Mouse (Mus musculus): ENCODE data around the gene BC048671. TPM values are rescaled to one million over a fixed set of nuclear protein-coding genes. Genes with fewer than 3 reads are reported as not detected.

The BC048671 gene
- total and polyA plus RNA-seq, 3 experiments = not detected

GRCm38 (mm10) chr6:90317510-90318258, 16.7 kb downstream of the BC048671 start:
- Histone ChIP-seq H3K4me3 (replicated peaks in 1 of 3; ENCODE audit: low read depth in 2 of 3, low read length in 2 of 3, poor library complexity in 1 of 3) (no peak overlapping the region), H3K27ac (ENCODE audit: insufficient read depth, low read depth) (no peak overlapping the region), H3K9ac (ENCODE audit: insufficient read depth, low read depth) (no peak overlapping the region), H3K36me3 (replicated peaks in 1 of 2; ENCODE audit: control insufficient read depth in 1 of 2, insufficient read depth in 1 of 2, low read length in 1 of 2) (no peaks in the 10 kb centered on the region), H3K79me2 (replicated peaks; ENCODE audit: control insufficient read depth, extremely low read depth, insufficient read depth, poor library complexity, severe bottlenecking) (no peaks in the 10 kb centered on the region), H3K4me2 (ENCODE audit: insufficient read depth, low read depth, poor library complexity, severe bottlenecking) (no peak overlapping the region), H3K27me3 (replicated peaks) (peaks cover 27% of the 10 kb centered on the region), H3K9me3 (replicated peaks; ENCODE audit: low read length) (peaks cover 6% of the 10 kb centered on the region), H3K4me1 (ENCODE audit: control insufficient read depth in 1 of 2, insufficient read depth in 2 of 2) (no peaks in the 10 kb centered on the region)
- dilution Hi-C loops (cut with MboI; ENCODE audit: extremely low pct_ligation_motif_present, extremely low pct_unique_long_range_greater_than_20kb, low sequenced_read_pairs) = no loop called here
- TF ChIP-seq ETS1 (conservative IDR thresholded peaks at IDR 0.05; ENCODE audit: low read depth, low read length) (no peak), UBTF (IDR thresholded peaks at IDR 0.05; ENCODE audit: low read depth, low read length) (no peak), ZKSCAN1 (IDR thresholded peaks at IDR 0.05; ENCODE audit: borderline replicate concordance, low read depth, low read length) (no peak), TCF12 (IDR thresholded peaks at IDR 0.05; ENCODE audit: low read depth, low read length) (no peak), MAFK (IDR thresholded peaks at IDR 0.05; ENCODE audit: insufficient replicate concordance, low read length) (no peak), MAX (IDR thresholded peaks at IDR 0.05; ENCODE audit: low read length) (no peak), JUN (IDR thresholded peaks at IDR 0.05; ENCODE audit: insufficient read depth, low read depth, low read length) (no peak), USF1 (IDR thresholded peaks at IDR 0.05; ENCODE audit: low read depth, low read length) (no peak), ELF1 (IDR thresholded peaks at IDR 0.05; ENCODE audit: low read depth, low read length) (no peak), HCFC1 (IDR thresholded peaks at IDR 0.05; ENCODE audit: low read depth, low read length) (no peak), MAZ (IDR thresholded peaks at IDR 0.05; ENCODE audit: low read depth, low read length) (no peak), ZC3H11A (IDR thresholded peaks at IDR 0.05; ENCODE audit: low read depth, low read length) (no peak), CTCF (conservative IDR thresholded peaks at IDR 0.05 in 1 of 2, IDR thresholded peaks at IDR 0.05 in 1 of 2; ENCODE audit: low read depth in 2 of 2, low read length in 2 of 2) (no peak), MXI1 (IDR thresholded peaks at IDR 0.05; ENCODE audit: low read depth, low read length) (no peak), RAD21 (IDR thresholded peaks at IDR 0.05; ENCODE audit: low read depth, low read length) (no peak), BHLHE40 (IDR thresholded peaks at IDR 0.05; ENCODE audit: low read depth, low read length) (no peak)
- in situ Hi-C loops (cut with MboI; ENCODE audit: low pct_ligation_motif_present, low pct_unique_long_range_greater_than_20kb, low sequenced_read_pairs) = no loop called here
- DNase-seq (ENCODE audit: extremely low read depth) = no peak

DNA sequence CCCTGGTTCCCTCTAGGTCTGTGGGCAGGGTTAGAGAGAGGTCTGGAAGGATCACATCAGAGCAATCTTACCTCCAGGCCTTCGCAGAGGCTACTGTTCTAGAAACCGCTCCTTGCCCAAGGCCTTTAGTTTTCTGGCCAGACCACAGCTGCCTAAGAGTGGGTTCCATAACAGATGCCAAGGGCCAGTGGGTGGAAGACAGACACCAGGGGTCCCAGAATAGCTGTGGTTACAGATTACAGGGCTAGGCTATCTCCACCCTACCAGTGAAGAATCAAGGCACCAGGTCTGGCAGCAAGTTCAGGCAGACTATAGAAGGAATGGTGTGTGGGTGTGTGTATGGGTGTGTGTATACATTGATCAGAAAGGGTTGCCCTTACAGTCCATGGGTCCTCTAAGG, 18.0 kb downstream of the BC048671 start:
- Histone ChIP-seq H3K9me3 (replicated peaks; ENCODE audit: low read length) (peaks cover 6% of the 10 kb centered on the region), H3K4me2 (ENCODE audit: insufficient read depth, low read depth, poor library complexity, severe bottlenecking) (no peak overlapping the region), H3K4me1 (ENCODE audit: control insufficient read depth in 1 of 2, insufficient read depth in 2 of 2) (no peaks in the 10 kb centered on the region), H3K4me3 (replicated peaks in 1 of 3; ENCODE audit: low read depth in 2 of 3, low read length in 2 of 3, poor library complexity in 1 of 3) (no peak overlapping the region), H3K9ac (ENCODE audit: insufficient read depth, low read depth) (no peak overlapping the region), H3K27me3 (replicated peaks) (peaks cover 33% of the 10 kb centered on the region), H3K79me2 (replicated peaks; ENCODE audit: control insufficient read depth, extremely low read depth, insufficient read depth, poor library complexity, severe bottlenecking) (no peaks in the 10 kb centered on the region), H3K27ac (ENCODE audit: insufficient read depth, low read depth) (no peak overlapping the region), H3K36me3 (replicated peaks in 1 of 2; ENCODE audit: control insufficient read depth in 1 of 2, insufficient read depth in 1 of 2, low read length in 1 of 2) (no peaks in the 10 kb centered on the region)
- dilution Hi-C loops (cut with MboI; ENCODE audit: extremely low pct_ligation_motif_present, extremely low pct_unique_long_range_greater_than_20kb, low sequenced_read_pairs) = no loop called here
- TF ChIP-seq EP300 (IDR thresholded peaks at IDR 0.05; ENCODE audit: low read length) (no peak), MXI1 (IDR thresholded peaks at IDR 0.05; ENCODE audit: low read depth, low read length) (no peak), RCOR1 (conservative IDR thresholded peaks at IDR 0.05; ENCODE audit: low read depth, low read length) (no peak)
- DNase-seq (ENCODE audit: extremely low read depth) = no peak
- in situ Hi-C loops (cut with MboI; ENCODE audit: low pct_ligation_motif_present, low pct_unique_long_range_greater_than_20kb, low sequenced_read_pairs) = no loop called here

Measured in CH12.LX (cell line).